Mouse (Mus musculus) G1E (cell line): ENCODE results near the gene Bend6.
A peak's percentile ranks its signal among the peaks of the same experiment; 100 is the strongest.

Experiments used
- CTCF ChIP-seq: IDR thresholded peaks from 2 replicates; pipeline ENCODE4 v1.5.1; 2012; ENCODE audit warnings: low read depth, low read length, inconsistent platforms, mixed read lengths
- GATA1 ChIP-seq: IDR thresholded peaks from 2 replicates; pipeline ENCODE4 v1.6.1; 2012; ENCODE audit warnings: borderline replicate concordance, low read length, inconsistent platforms, mixed read lengths
- POLR2AphosphoS5 ChIP-seq: IDR thresholded peaks from 2 replicates; pipeline ENCODE4 v1.6.1; 2012; ENCODE audit warnings: low read depth, low read length, inconsistent platforms; ENCODE audit not compliant: insufficient replicate concordance
- TAL1 ChIP-seq: conservative IDR thresholded peaks from 2 replicates; pipeline ENCODE4 v1.6.1; 2012; ENCODE audit warnings: low read depth, low read length, inconsistent platforms, mixed read lengths

DNA sequence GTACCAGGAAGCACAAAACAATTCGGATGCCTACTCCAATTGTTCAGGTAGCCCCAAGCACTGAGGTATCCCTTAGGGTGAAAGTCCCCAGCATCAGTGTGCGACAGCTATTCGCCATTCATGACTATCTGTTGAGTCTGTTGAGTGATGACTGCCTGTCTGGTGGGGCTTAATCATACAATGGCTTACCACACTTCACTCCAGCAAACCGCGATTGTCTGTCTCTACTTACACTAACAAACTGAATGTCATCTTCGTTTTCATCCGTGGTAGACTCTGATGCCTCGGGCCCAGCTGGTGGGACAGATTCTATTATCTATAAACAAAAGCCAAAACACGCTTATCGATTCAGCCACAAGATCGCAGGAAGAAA, 94.1 kb downstream of the Bend6 start:
- TF ChIP-seq CTCF (no peak), GATA1 (no peak), POLR2AphosphoS5 (no peak), TAL1 (0 out of 2 replicates have a peak, but pooled peaks have one; percentile 9)
